Mouse (Mus musculus): ENCODE measurements at regions not wholly inside any gene's neighbourhood (a gene's known extent, or its start where the extent isn't known, plus 50 kb on each side); places are given as distances from the start of the nearest gene placed in this dataset.

DNA sequence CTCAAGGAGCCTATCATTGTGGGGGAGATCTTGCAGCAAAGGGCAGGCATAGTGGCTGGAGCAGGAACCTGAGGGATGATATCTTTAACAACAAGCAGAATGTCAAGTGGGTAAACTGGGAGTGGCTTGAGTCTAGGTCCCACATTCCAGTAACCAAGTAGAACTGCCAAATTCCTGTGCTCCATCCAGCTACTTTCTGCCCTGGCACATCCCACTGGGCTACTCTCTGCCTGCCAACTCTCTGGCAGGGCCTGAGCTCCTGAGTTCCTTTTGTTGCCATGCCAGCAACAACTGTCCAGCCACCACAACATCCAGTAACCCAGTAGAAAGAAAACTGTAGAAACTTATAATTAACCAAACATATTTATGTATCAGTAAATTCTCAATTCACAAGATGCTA lies 1088.8 kb upstream of the Tenm4 start:
- TF ChIP-seq CTCF (IDR thresholded peaks at IDR 0.05; ENCODE audit: low read depth) (no peak), EP300 (optimal IDR thresholded peaks at IDR 0.05) (no peak)
- H3K27ac ChIP-seq (replicated peaks): no peak overlapping the region
- H3K36me3 ChIP-seq (ENCODE audit: control insufficient read depth, insufficient read depth, low read length): no peaks in the 10 kb centered on the region
- no peak overlapping the region for H3K9ac ChIP-seq (ENCODE audit: low read length)
- H3K27me3 ChIP-seq (ENCODE audit: control insufficient read depth, insufficient read depth, low read length): no peaks in the 10 kb centered on the region
- no peaks in the 10 kb centered on the region for H3K4me1 ChIP-seq (replicated peaks; ENCODE audit: control insufficient read depth, insufficient read depth)
- DNase-seq (ENCODE audit: low spot score) (no peak), ATAC-seq (ENCODE audit: low FRiP score, low TSS enrichment) (no peak)
- no peak overlapping the region for H3K4me3 ChIP-seq (ENCODE audit: low read depth, low read length)
- H3K9me3 ChIP-seq (ENCODE audit: control insufficient read depth, low read length): no peaks in the 10 kb centered on the region
- H3K4me2 ChIP-seq (replicated peaks; ENCODE audit: low read depth): no peak overlapping the region

DNA sequence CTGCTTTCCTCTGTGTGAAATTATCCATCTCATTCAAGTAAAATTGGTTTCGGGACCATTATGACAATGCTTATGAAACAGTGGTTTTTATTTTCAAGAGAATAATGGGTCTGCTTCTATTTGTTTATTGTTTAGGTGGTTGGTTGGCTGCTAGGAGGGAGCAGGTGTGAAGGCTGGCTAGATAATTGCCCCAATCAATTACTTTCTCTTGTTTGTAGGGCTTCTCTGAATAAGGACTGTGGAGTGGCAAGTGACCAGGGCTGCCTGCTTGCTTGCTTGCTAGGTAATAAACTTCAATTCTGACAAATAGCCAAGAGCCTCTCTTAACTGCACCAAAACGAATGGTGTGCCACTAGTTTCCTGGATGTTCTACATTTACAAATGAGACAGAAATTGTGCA lies 1086.7 kb upstream of the Tenm4 start:
- no peak overlapping the region for H3K9ac ChIP-seq (ENCODE audit: low read length)
- WGBS: 60% methylated on average over 2 of the region's 2 CpGs
- ATAC-seq (ENCODE audit: low FRiP score, low TSS enrichment): no peak
- no peaks in the 10 kb centered on the region for H3K27me3 ChIP-seq (ENCODE audit: control insufficient read depth, insufficient read depth, low read length)
- H3K4me1 ChIP-seq (replicated peaks; ENCODE audit: control insufficient read depth, insufficient read depth): no peaks in the 10 kb centered on the region
- TF ChIP-seq EP300 (optimal IDR thresholded peaks at IDR 0.05) (no peak), CTCF (IDR thresholded peaks at IDR 0.05; ENCODE audit: low read depth) (no peak)
- DNase-seq (ENCODE audit: low spot score): no peak
- H3K36me3 ChIP-seq (ENCODE audit: control insufficient read depth, insufficient read depth, low read length): no peaks in the 10 kb centered on the region
- H3K4me3 ChIP-seq (ENCODE audit: low read depth, low read length): no peak overlapping the region
- H3K27ac ChIP-seq (replicated peaks): no peak overlapping the region
- H3K4me2 ChIP-seq (replicated peaks; ENCODE audit: low read depth): no peak overlapping the region
- H3K9me3 ChIP-seq (ENCODE audit: control insufficient read depth, low read length): no peaks in the 10 kb centered on the region

DNA sequence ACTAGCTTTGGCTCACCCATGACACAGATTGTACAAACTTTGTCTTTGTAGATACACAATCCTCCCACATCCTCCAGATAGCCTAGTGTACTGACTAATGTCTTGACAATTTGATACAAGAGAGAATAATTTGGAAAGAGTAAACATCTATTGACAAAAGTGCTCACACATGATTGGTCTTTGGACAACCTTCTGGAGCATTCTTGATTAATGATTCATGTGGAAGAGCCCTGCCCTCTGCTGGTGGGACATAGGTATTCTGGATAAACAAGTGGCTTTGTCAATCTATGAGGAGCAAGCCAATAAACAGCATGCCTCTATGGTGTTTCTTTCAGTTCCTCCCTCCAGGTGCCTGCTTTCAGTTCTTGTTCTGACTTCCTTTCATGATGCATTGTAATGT lies 1079.7 kb upstream of the Tenm4 start:
- TF ChIP-seq EP300 (optimal IDR thresholded peaks at IDR 0.05) (no peak), CTCF (IDR thresholded peaks at IDR 0.05; ENCODE audit: low read depth) (peak; percentile 64)
- ATAC-seq (ENCODE audit: low FRiP score, low TSS enrichment) (no peak), DNase-seq (ENCODE audit: low spot score) (peak; percentile 34)
- Histone ChIP-seq H3K4me2 (replicated peaks; ENCODE audit: low read depth) (no peak overlapping the region), H3K4me1 (replicated peaks; ENCODE audit: control insufficient read depth, insufficient read depth) (no peaks in the 10 kb centered on the region), H3K9ac (ENCODE audit: low read length) (no peak overlapping the region), H3K4me3 (ENCODE audit: low read depth, low read length) (no peak overlapping the region), H3K27me3 (ENCODE audit: control insufficient read depth, insufficient read depth, low read length) (no peaks in the 10 kb centered on the region), H3K36me3 (ENCODE audit: control insufficient read depth, insufficient read depth, low read length) (no peaks in the 10 kb centered on the region), H3K9me3 (ENCODE audit: control insufficient read depth, low read length) (no peaks in the 10 kb centered on the region), H3K27ac (replicated peaks) (no peak overlapping the region)

DNA sequence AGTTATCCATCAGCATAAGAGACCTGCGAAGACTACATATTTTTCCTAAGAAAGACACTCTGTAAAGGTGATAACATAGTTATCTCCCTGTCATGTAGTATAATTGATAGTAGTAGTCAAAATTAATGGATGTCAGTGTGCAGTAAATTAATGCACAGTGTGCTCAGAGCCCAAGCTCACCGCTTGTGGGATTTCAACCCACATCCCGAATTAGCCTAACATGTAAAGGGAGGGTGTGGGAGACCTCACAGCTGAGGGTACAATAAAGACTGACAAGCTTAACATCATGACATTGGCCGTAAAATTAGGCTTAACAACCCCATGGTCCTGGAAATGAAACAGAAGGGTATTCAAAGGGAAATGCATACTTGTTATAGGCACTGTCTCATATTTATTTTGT lies 1042.0 kb upstream of the Tenm4 start:
- H3K4me2 ChIP-seq (replicated peaks; ENCODE audit: low read depth): no peak overlapping the region
- no peak overlapping the region for H3K4me3 ChIP-seq (ENCODE audit: low read depth, low read length)
- no peaks in the 10 kb centered on the region for H3K9me3 ChIP-seq (ENCODE audit: control insufficient read depth, low read length)
- no peaks in the 10 kb centered on the region for H3K36me3 ChIP-seq (ENCODE audit: control insufficient read depth, insufficient read depth, low read length)
- 76% methylated on average over 4 of the region's 4 CpGs for WGBS
- no peak overlapping the region for H3K9ac ChIP-seq (ENCODE audit: low read length)
- H3K27me3 ChIP-seq (ENCODE audit: control insufficient read depth, insufficient read depth, low read length): no peaks in the 10 kb centered on the region
- H3K27ac ChIP-seq (replicated peaks): no peak overlapping the region
- DNase-seq (ENCODE audit: low spot score) (no peak), ATAC-seq (ENCODE audit: low FRiP score, low TSS enrichment) (no peak)
- H3K4me1 ChIP-seq (replicated peaks; ENCODE audit: control insufficient read depth, insufficient read depth): no peaks in the 10 kb centered on the region
- TF ChIP-seq EP300 (optimal IDR thresholded peaks at IDR 0.05): no peak
- TF ChIP-seq CTCF (IDR thresholded peaks at IDR 0.05; ENCODE audit: low read depth): no peak

DNA sequence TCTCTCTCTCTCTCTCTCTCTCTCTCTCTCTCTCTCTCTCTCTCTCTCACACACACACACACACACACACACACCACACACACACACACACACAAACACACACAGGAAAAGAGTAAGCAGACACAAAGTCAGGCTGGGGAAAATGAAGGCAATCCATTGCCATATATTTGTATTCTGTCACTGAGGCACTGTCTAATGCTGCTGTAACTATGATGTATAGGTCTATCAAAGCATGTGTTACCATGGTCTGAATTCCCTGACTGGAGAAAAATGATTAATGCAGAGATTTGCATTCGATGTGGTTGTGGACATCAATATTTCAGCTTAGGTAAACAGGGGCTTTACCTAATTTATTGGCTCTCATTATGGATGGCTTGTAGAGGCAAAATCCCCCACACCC lies 1038.0 kb upstream of the Tenm4 start:
- Histone ChIP-seq H3K4me2 (replicated peaks; ENCODE audit: low read depth) (no peak overlapping the region), H3K9me3 (ENCODE audit: control insufficient read depth, low read length) (no peaks in the 10 kb centered on the region), H3K27ac (replicated peaks) (no peak overlapping the region), H3K36me3 (ENCODE audit: control insufficient read depth, insufficient read depth, low read length) (no peaks in the 10 kb centered on the region), H3K4me1 (replicated peaks; ENCODE audit: control insufficient read depth, insufficient read depth) (no peaks in the 10 kb centered on the region), H3K4me3 (ENCODE audit: low read depth, low read length) (no peak overlapping the region), H3K27me3 (ENCODE audit: control insufficient read depth, insufficient read depth, low read length) (no peaks in the 10 kb centered on the region), H3K9ac (ENCODE audit: low read length) (no peak overlapping the region)
- TF ChIP-seq CTCF (IDR thresholded peaks at IDR 0.05; ENCODE audit: low read depth) (no peak), EP300 (optimal IDR thresholded peaks at IDR 0.05) (no peak)
- ATAC-seq (ENCODE audit: low FRiP score, low TSS enrichment) (no peak), DNase-seq (ENCODE audit: low spot score) (no peak)
- 26% methylated on average over 1 of the region's 1 CpGs for WGBS

DNA sequence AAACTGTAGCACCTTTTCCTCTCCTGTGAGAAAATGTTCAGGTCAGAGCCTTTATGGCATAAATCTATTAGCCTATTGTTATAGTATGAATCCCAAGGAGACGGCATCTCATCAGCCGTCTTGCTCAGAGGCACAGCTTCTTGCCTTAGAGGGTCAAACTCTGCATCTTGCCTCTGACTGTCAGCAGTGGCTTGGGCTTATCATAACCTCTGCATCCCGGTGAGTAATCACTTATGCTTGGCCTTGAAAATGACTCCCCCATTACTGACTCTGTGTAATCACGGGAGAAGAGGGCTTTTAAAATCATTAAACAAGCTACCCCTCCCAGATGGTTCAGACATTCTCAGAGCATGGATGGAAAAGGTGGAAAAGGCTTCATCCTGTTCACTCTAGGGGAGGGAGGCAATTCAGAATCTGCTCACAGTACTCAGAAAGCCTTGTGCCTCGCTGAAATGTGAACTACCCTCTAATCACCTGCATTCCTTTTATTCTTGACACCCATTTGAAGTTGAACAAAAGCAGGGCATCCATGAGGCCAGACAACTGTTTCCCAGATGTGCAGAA lies 1036.9 kb upstream of the Tenm4 start:
- ATAC-seq (ENCODE audit: low FRiP score, low TSS enrichment): no peak
- no peak for DNase-seq (ENCODE audit: low spot score)
- Histone ChIP-seq H3K9ac (ENCODE audit: low read length) (no peak overlapping the region), H3K36me3 (ENCODE audit: control insufficient read depth, insufficient read depth, low read length) (no peaks in the 10 kb centered on the region), H3K9me3 (ENCODE audit: control insufficient read depth, low read length) (no peaks in the 10 kb centered on the region), H3K27me3 (ENCODE audit: control insufficient read depth, insufficient read depth, low read length) (no peaks in the 10 kb centered on the region), H3K27ac (replicated peaks) (no peak overlapping the region), H3K4me2 (replicated peaks; ENCODE audit: low read depth) (no peak overlapping the region), H3K4me3 (ENCODE audit: low read depth, low read length) (no peak overlapping the region), H3K4me1 (replicated peaks; ENCODE audit: control insufficient read depth, insufficient read depth) (no peaks in the 10 kb centered on the region)
- TF ChIP-seq CTCF (IDR thresholded peaks at IDR 0.05; ENCODE audit: low read depth) (no peak), EP300 (optimal IDR thresholded peaks at IDR 0.05) (no peak)
- 32% methylated on average over 5 of the region's 5 CpGs for WGBS
